Mouse (Mus musculus) gonadal fat pad, adult 2 months (tissue): ENCODE results near the gene Mif. TPM values are rescaled to one million over a fixed set of nuclear protein-coding genes. Genes with fewer than 3 reads are reported as not detected.
"Not testable (repeated sequence)": the region's sequence is repeated elsewhere in the genome, so short reads cannot be mapped to it uniquely, and the experiment has no call there.

Experiments
- DNase-seq: peaks from one replicate; pipeline ENCODE4 v3.0.0-alpha.2; 2012; ENCODE audit warnings: low read depth
- polyA plus RNA-seq: library from polyadenylated mRNA; depleted of rRNA; stranded (reverse); fragments of >200 nt; gene quantifications from 2 replicates; pipeline ENCODE4 v1.2.3, GENCODE M21; 2012

Gene Mif
- polyA plus RNA-seq, 1 experiment = 670 TPM

- DNase-seq = no peak
Observed at GRCm38 (mm10) chr10:75872915-75873542, 13.0 kb upstream of the Mif start.

GRCm38 (mm10) chr10:75872025-75872914 lies 12.2 kb upstream of the Mif start:
- DNase-seq = no peak

- DNase-seq = no peak
Observed at GRCm38 (mm10) chr10:75861587-75861986, 1.5 kb upstream of the Mif start.

GRCm38 (mm10) chr10:75860746-75861145 lies 706 bp upstream of the Mif start:
- no peak for DNase-seq

- no peak for DNase-seq
Observed at GRCm38 (mm10) chr10:75859107-75859746, 813 bp downstream of the Mif start.

- DNase-seq = no peak
Observed at GRCm38 (mm10) chr10:75857598-75857997, 2.4 kb downstream of the Mif start.

- DNase-seq = no peak
Observed at GRCm38 (mm10) chr10:75856976-75857375, 3.1 kb downstream of the Mif start.

GRCm38 (mm10) chr10:75856155-75856907 lies 3.7 kb downstream of the Mif start:
- DNase-seq = no peak

- no peak for DNase-seq
Observed at GRCm38 (mm10) chr10:75855416-75855981, 4.5 kb downstream of the Mif start.

GRCm38 (mm10) chr10:75854791-75855190 lies 5.2 kb downstream of the Mif start:
- DNase-seq = no peak

GRCm38 (mm10) chr10:75854096-75854495 lies 5.9 kb downstream of the Mif start:
- no peak for DNase-seq

- no peak for DNase-seq
Observed at GRCm38 (mm10) chr10:75853452-75853851, 6.6 kb downstream of the Mif start.

- DNase-seq = no peak
Observed at GRCm38 (mm10) chr10:75852539-75853125, 7.4 kb downstream of the Mif start.

GRCm38 (mm10) chr10:75851681-75852080 lies 8.4 kb downstream of the Mif start:
- no peak for DNase-seq

- DNase-seq = no peak
Observed at GRCm38 (mm10) chr10:75851076-75851475, 9.0 kb downstream of the Mif start.

GRCm38 (mm10) chr10:75848382-75848781 lies 11.7 kb downstream of the Mif start:
- no peak for DNase-seq

GRCm38 (mm10) chr10:75845306-75845930 lies 14.6 kb downstream of the Mif start:
- DNase-seq = no peak

GRCm38 (mm10) chr10:75844800-75845199 lies 15.2 kb downstream of the Mif start:
- DNase-seq = no peak

GRCm38 (mm10) chr10:75843898-75844297 lies 16.1 kb downstream of the Mif start:
- DNase-seq = not testable (repeated sequence)

- DNase-seq = no peak
Observed at GRCm38 (mm10) chr10:75839092-75839491, 20.9 kb downstream of the Mif start.
